Mouse (Mus musculus) ES-Bruce4 (cell line): Measurements from ENCODE around the gene Psmc5.

Experiments used
- CTCF ChIP-seq: IDR thresholded peaks from one replicate; pipeline ENCODE4 v1.8.1; 2011; ENCODE audit warnings: low read depth, low read length
- EP300 ChIP-seq: IDR thresholded peaks from 2 replicates; pipeline ENCODE4 v1.6.1; 2011; ENCODE audit warnings: low read depth, low read length; ENCODE audit not compliant: insufficient read depth
- POLR2A ChIP-seq: IDR thresholded peaks from one replicate; pipeline ENCODE4 v1.8.1; 2011; ENCODE audit warnings: low read length; ENCODE audit not compliant: insufficient read depth

DNA sequence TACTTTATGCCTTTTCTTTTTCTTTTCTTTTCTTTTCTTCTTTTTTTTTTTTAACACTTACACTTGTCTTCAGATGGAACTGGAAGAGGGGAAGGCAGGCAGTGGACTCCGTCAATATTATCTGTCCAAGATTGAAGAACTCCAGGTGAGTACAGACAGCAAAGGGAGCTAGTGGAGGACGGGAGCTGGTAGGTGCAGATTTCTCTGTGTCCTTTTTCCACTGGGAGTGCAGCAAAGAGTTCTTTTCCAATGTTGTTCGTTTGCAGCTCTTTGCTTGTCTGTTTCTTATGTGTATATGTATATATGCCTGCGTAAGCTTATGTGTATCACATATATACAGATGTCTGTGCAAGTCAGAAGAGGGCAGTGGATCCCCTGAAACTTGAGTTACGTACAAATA lies 821 bp downstream of the Psmc5 start:
- TF ChIP-seq CTCF, result no peak
- TF ChIP-seq POLR2A, result no peak
- no peak for TF ChIP-seq EP300
